ENCODE assay signal across 8 mouse cellular contexts in genomic region chr12:8059576-8059975, GRCm38 (mm10).
DNase-seq lines count a peak whose midpoint lies in the region; ATAC-seq and TF ChIP-seq lines count a peak whose summit lies in the region.

No protein-coding gene starts in this region.

- H3K4me2 ChIP-seq in liver, embryonic 14.5 days (ENCODE audit: low read depth), result no peak overlapping the region

- no peak for TF ChIP-seq EP300 in liver, embryonic 14.5 days (IDR thresholded peaks at IDR 0.05; ENCODE audit: low read depth)

- peak; percentile 85 for TF ChIP-seq CTCF in bone marrow macrophage, adult 2 months (IDR thresholded peaks at IDR 0.05; ENCODE audit: low read depth, low read length)
- TF ChIP-seq CTCF in embryonic fibroblast, embryonic 13.5 days (IDR thresholded peaks at IDR 0.05; ENCODE audit: borderline replicate concordance, insufficient read depth, low read length), result peak; percentile 93
- peak; percentile 80 for TF ChIP-seq CTCF in liver, embryonic 14.5 days (IDR thresholded peaks at IDR 0.05; ENCODE audit: low read depth)

- WGBS in liver, embryonic 14.5 days (ENCODE audit: insufficient replicate concordance), result 7% methylated on average over 3 of the region's 3 CpGs

- no peak overlapping the region for H3K9ac ChIP-seq in liver, embryonic 14.5 days (replicated peaks)

- TF ChIP-seq POLR2A in bone marrow macrophage, adult 2 months (IDR thresholded peaks at IDR 0.05; ENCODE audit: borderline replicate concordance, low read depth, low read length), result no peak
- TF ChIP-seq POLR2A in embryonic fibroblast, embryonic 13.5 days (IDR thresholded peaks at IDR 0.05; ENCODE audit: low read depth, low read length), result no peak

- H3K27me3 ChIP-seq in liver, embryonic 14.5 days (ENCODE audit: control insufficient read depth, insufficient read depth, low read length), result no peaks in the 10 kb centered on the region

- no peaks in the 10 kb centered on the region for H3K36me3 ChIP-seq in liver, embryonic 14.5 days (replicated peaks; ENCODE audit: control insufficient read depth, insufficient read depth, low read depth)

- H3K4me3 ChIP-seq in bone marrow macrophage, adult 2 months (ENCODE audit: insufficient read depth, low read length), result no peak overlapping the region
- H3K4me3 ChIP-seq in embryonic fibroblast, embryonic 13.5 days (ENCODE audit: insufficient read depth, low read length), result no peak overlapping the region
- no peak overlapping the region for H3K4me3 ChIP-seq in liver, embryonic 14.5 days (ENCODE audit: insufficient read depth in 1 of 2, low read depth in 2 of 2, low read length in 2 of 2)

- ATAC-seq in liver, embryonic 14.5 days (ENCODE audit: insufficient read depth), result no peak
- ATAC-seq in inflammation-experienced regulatory T-cells, adult 6 months, result no peak

- H3K27ac ChIP-seq in bone marrow macrophage, adult 2 months (ENCODE audit: insufficient read depth, low read depth, low read length), result no peak overlapping the region
- no peak overlapping the region for H3K27ac ChIP-seq in embryonic fibroblast, embryonic 13.5 days (ENCODE audit: insufficient read depth, low read length)
- H3K27ac ChIP-seq in liver, embryonic 14.5 days, result no peak overlapping the region

- no peaks in the 10 kb centered on the region for H3K9me3 ChIP-seq in liver, embryonic 14.5 days (ENCODE audit: control insufficient read depth, low read length)

- no peaks in the 10 kb centered on the region for H3K4me1 ChIP-seq in bone marrow macrophage, adult 2 months (ENCODE audit: control insufficient read depth, insufficient read depth, low read length)
- peaks cover 13% of the 10 kb centered on the region; the same call in 1 of the 2 replicates for H3K4me1 ChIP-seq in embryonic fibroblast, embryonic 13.5 days (ENCODE audit: control insufficient read depth, insufficient read depth, low read length)
- H3K4me1 ChIP-seq in liver, embryonic 14.5 days (replicated peaks; ENCODE audit: control insufficient read depth in 2 of 2, insufficient read depth in 2 of 2, low read length in 1 of 2), result no peaks in the 10 kb centered on the region

- DNase-seq in 3134 (ENCODE audit: extremely low read depth, insufficient read length, low spot score), result peak; percentile 31
- peak; percentile 72 for DNase-seq in CD4-positive, CD25-positive, alpha-beta regulatory T cell, adult 2 months (ENCODE audit: low read depth, low spot score)
- DNase-seq in kidney, postnatal 14 days, result peak; percentile 70
- DNase-seq in liver, embryonic 14.5 days (ENCODE audit: low read depth in 3 of 3, low spot score in 3 of 3), result peak in 2 of 3 experiments; percentile 0 to 7
- DNase-seq in right cerebral cortex, postnatal 10 days (ENCODE audit: low spot score in 2 of 2), result peak; percentile 51 to 70

Comparison
In these comparisons a context has a peak if more than half of its experiments do, and no peak if none do; other contexts are left out.
1. DNase-seq: peak in every context shown above with its lines; median percentile 72 in CD4-positive, CD25-positive, alpha-beta regulatory T cell, adult 2 months; 70 in kidney, postnatal 14 days; 60 in right cerebral cortex, postnatal 10 days; 31 in 3134; 4 in liver, embryonic 14.5 days.